Mouse (Mus musculus) intestine, embryonic 15.5 days (tissue): ENCODE measurements at regions not wholly inside any gene's neighbourhood (a gene's known extent, or its start where the extent isn't known, plus 50 kb on each side); places are given as distances from the start of the nearest gene placed in this dataset.
A peak's percentile ranks its signal among the peaks of the same experiment; 100 is the strongest.

Experiments used
- ATAC-seq: fragments of 200-750 bp; cut with Nextera tagmentation; 2 replicates; pipeline ENCODE4 v1.8.0; 2017; ENCODE audit warnings: moderate TSS enrichment, moderate library complexity
- H3K27ac ChIP-seq: fragments of 300-500 bp; sonication (generic); 2 replicates; pipeline ENCODE4 v1.5.1; 2015; ENCODE audit warnings: mild to moderate bottlenecking, inconsistent platforms
- H3K27me3 ChIP-seq: fragments of 300-500 bp; sonication (generic); replicated peaks from 2 replicates; pipeline ENCODE4 v1.6.1; 2015; ENCODE audit warnings: inconsistent platforms
- H3K36me3 ChIP-seq: fragments of 300-500 bp; sonication (generic); 2 replicates; pipeline ENCODE4 v1.6.1; 2015; ENCODE audit warnings: inconsistent platforms
- H3K4me1 ChIP-seq: fragments of 300-500 bp; sonication (generic); replicated peaks from 2 replicates; pipeline ENCODE4 v1.6.1; 2015; ENCODE audit warnings: inconsistent platforms
- H3K4me2 ChIP-seq: fragments of 300-500 bp; sonication (generic); replicated peaks from 2 replicates; pipeline ENCODE4 v1.6.1; 2015; ENCODE audit warnings: mild to moderate bottlenecking, inconsistent platforms
- H3K4me3 ChIP-seq: fragments of 300-500 bp; sonication (generic); replicated peaks from 2 replicates; pipeline ENCODE4 v1.5.1; 2015; ENCODE audit warnings: inconsistent platforms
- H3K9ac ChIP-seq: fragments of 300-500 bp; sonication (generic); 2 replicates; pipeline ENCODE4 v1.6.1; 2015; ENCODE audit warnings: inconsistent platforms
- H3K9me3 ChIP-seq: fragments of 300-500 bp; sonication (generic); 2 replicates; pipeline ENCODE4 v1.6.1; 2016; ENCODE audit warnings: inconsistent platforms
- WGBS: fragments of 180-500 bp; shearing (Covaris S2); methylation state at CpG from one replicate; pipeline ENCODE4 v1.1.7; 2015; 5-methylcytosine and 5-hydroxymethylcytosine counted together

- H3K27ac ChIP-seq = no peak overlapping the region
- no peak overlapping the region for H3K9ac ChIP-seq
- H3K4me1 ChIP-seq = no peaks in the 10 kb centered on the region
- H3K36me3 ChIP-seq = no peaks in the 10 kb centered on the region
- H3K27me3 ChIP-seq = no peaks in the 10 kb centered on the region
- no peaks in the 10 kb centered on the region for H3K9me3 ChIP-seq
- peak overlapping the region; percentile 22; the same call in 1 of the 2 replicates for H3K4me2 ChIP-seq
- no peak; the same call in 1 of the 2 replicates for ATAC-seq
- WGBS = 47% methylated on average over 15 of the region's 15 CpGs
- no peak overlapping the region for H3K4me3 ChIP-seq
These were observed 236.4 kb downstream of the Gm12728 start for GRCm38 (mm10) chr4:106025966-106026637.

GRCm38 (mm10) chr4:106040376-106040775 is 250.7 kb downstream of the Gm12728 start:
- no peak for ATAC-seq
- Histone ChIP-seq H3K27ac (no peak overlapping the region), H3K9me3 (no peaks in the 10 kb centered on the region), H3K4me2 (no peak overlapping the region), H3K27me3 (no peaks in the 10 kb centered on the region), H3K4me1 (no peaks in the 10 kb centered on the region), H3K4me3 (no peak overlapping the region), H3K9ac (no peak overlapping the region), H3K36me3 (no peaks in the 10 kb centered on the region)
- 61% methylated on average over 7 of the region's 7 CpGs for WGBS

- 37% methylated on average over 3 of the region's 3 CpGs for WGBS
- no peaks in the 10 kb centered on the region for H3K36me3 ChIP-seq
- H3K27me3 ChIP-seq = no peaks in the 10 kb centered on the region
- H3K27ac ChIP-seq = no peak overlapping the region
- H3K4me1 ChIP-seq = no peaks in the 10 kb centered on the region
- peak; percentile 79 for ATAC-seq
- H3K4me3 ChIP-seq = no peak overlapping the region
- no peaks in the 10 kb centered on the region for H3K9me3 ChIP-seq
- no peak overlapping the region for H3K9ac ChIP-seq
- H3K4me2 ChIP-seq = no peak overlapping the region
These were observed 252.8 kb downstream of the Gm12728 start for GRCm38 (mm10) chr4:106042456-106042855.

- no peak for ATAC-seq
- Histone ChIP-seq H3K9me3 (no peaks in the 10 kb centered on the region), H3K4me1 (no peaks in the 10 kb centered on the region), H3K36me3 (no peaks in the 10 kb centered on the region), H3K9ac (no peak overlapping the region), H3K4me3 (no peak overlapping the region), H3K4me2 (no peak overlapping the region), H3K27ac (no peak overlapping the region), H3K27me3 (no peaks in the 10 kb centered on the region)
- WGBS = 89% methylated on average over 9 of the region's 9 CpGs
These were observed 254.0 kb downstream of the Gm12728 start for GRCm38 (mm10) chr4:106043661-106044060.

DNA sequence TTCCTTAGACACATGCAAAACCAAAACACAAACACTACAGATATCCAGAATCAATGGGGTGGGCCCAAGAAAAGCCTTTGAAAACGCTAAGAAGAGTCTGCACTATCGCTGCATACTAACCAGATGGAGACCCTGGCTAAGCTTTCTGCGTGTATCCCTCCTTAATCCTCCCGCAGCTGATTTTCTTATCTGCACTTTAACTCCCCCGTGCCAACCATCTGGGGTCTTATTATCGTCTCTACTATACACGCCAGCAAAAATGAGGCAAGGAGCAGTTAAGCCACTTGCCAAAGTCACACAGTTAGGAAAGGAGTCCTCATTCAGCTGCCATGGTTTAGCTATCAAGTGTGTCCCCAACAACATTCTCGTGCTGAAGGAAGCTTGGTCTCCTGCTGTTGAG is 258.4 kb downstream of the Gm12728 start:
- H3K27me3 ChIP-seq = no peaks in the 10 kb centered on the region
- no peak for ATAC-seq
- no peaks in the 10 kb centered on the region for H3K9me3 ChIP-seq
- H3K27ac ChIP-seq = no peak overlapping the region
- no peaks in the 10 kb centered on the region for H3K36me3 ChIP-seq
- 81% methylated on average over 8 of the region's 8 CpGs for WGBS
- no peak overlapping the region for H3K4me3 ChIP-seq
- no peak overlapping the region for H3K9ac ChIP-seq
- H3K4me1 ChIP-seq = peaks cover 8% of the 10 kb centered on the region; the same call in 1 of the 2 replicates
- no peak overlapping the region for H3K4me2 ChIP-seq

DNA sequence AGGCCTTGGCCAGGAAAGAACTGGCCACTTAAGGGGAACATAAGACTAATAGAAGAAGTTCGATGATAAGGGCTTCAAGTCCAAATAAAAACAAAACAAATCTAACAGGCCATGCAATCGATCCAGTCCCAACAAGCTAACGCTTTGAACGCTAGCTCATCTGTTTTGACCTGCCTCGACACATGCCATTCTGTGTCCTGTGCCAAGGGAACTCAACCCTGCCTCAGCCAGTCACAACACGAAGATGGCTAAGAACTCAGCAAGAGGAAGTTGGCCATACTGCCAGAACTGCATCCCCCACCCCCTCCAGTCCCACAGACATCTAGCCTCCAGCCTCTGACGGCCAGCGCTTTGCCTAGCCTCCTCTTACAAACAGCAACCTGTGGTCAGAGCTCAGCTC is 259.1 kb downstream of the Gm12728 start:
- no peak overlapping the region for H3K4me3 ChIP-seq
- H3K9ac ChIP-seq = no peak overlapping the region
- no peak for ATAC-seq
- H3K9me3 ChIP-seq = no peaks in the 10 kb centered on the region
- H3K27ac ChIP-seq = no peak overlapping the region
- no peaks in the 10 kb centered on the region for H3K36me3 ChIP-seq
- H3K27me3 ChIP-seq = no peaks in the 10 kb centered on the region
- H3K4me1 ChIP-seq = peaks cover 12% of the 10 kb centered on the region; the same call in 1 of the 2 replicates
- no peak overlapping the region for H3K4me2 ChIP-seq
- 84% methylated on average over 8 of the region's 8 CpGs for WGBS

DNA sequence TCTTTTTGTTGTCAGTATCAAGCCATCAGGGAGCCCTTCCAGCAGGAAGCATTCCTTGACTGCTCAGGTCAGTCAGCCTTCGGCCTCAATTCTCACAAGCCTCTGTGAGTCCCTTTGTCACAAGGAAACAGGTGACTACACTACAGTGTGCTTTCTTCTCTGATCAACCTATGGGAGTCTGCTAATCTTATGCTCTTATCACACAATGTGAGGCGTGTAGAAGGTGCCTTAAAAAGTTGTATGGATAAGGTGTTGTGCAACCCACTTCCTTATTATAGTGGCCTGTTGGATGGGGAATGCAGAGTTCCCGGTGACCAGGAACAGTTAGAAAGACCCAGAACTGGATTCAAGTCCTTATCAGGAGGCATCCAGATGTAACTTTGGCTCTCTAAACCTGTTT is 260.2 kb downstream of the Gm12728 start:
- Histone ChIP-seq H3K27me3 (no peaks in the 10 kb centered on the region), H3K9me3 (no peaks in the 10 kb centered on the region), H3K36me3 (no peaks in the 10 kb centered on the region), H3K9ac (no peak overlapping the region), H3K4me3 (no peak overlapping the region), H3K4me2 (no peak overlapping the region), H3K27ac (peak overlapping the region; percentile 76), H3K4me1 (peaks cover 12% of the 10 kb centered on the region; the same call in 1 of the 2 replicates)
- 48% methylated on average over 3 of the region's 3 CpGs for WGBS
- ATAC-seq = peak; percentile 96

- peak; percentile 90 for ATAC-seq
- no peak overlapping the region for H3K4me2 ChIP-seq
- H3K4me1 ChIP-seq = peaks cover 12% of the 10 kb centered on the region; the same call in 1 of the 2 replicates
- H3K27ac ChIP-seq = peak overlapping the region; percentile 76
- no peaks in the 10 kb centered on the region for H3K27me3 ChIP-seq
- H3K9me3 ChIP-seq = no peaks in the 10 kb centered on the region
- H3K4me3 ChIP-seq = no peak overlapping the region
- H3K9ac ChIP-seq = no peak overlapping the region
- 40% methylated on average over 3 of the region's 3 CpGs for WGBS
- H3K36me3 ChIP-seq = no peaks in the 10 kb centered on the region
These were observed 260.6 kb downstream of the Gm12728 start for GRCm38 (mm10) chr4:106050297-106050696.

- Histone ChIP-seq H3K4me3 (no peak overlapping the region), H3K4me1 (peaks cover 12% of the 10 kb centered on the region; the same call in 1 of the 2 replicates), H3K9ac (no peak overlapping the region), H3K9me3 (no peaks in the 10 kb centered on the region), H3K36me3 (no peaks in the 10 kb centered on the region), H3K27me3 (no peaks in the 10 kb centered on the region), H3K27ac (no peak overlapping the region), H3K4me2 (no peak overlapping the region)
- no peak for ATAC-seq
- 36% methylated on average over 9 of the region's 9 CpGs for WGBS
These were observed 262.5 kb upstream of the Usp24 start for GRCm38 (mm10) chr4:106053496-106053895.

DNA sequence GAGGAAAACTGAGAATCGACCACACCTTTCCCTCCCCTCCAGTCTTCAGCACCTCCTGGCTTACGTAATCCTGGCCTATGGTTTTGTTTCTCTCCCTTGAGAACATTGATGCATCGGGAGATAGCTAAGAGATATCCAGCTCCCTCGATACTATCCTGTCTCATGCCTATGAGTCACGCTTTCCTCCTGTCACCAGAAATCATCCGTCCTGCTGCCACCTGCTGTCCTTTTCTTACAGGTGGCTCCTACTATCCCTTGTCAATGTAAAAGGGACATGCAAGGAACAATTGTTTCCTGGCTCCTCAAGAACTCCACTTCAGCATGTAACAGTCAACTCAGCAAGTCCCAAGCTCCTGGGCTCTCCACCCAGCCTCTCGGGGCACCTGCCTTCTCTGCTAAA is 261.7 kb upstream of the Usp24 start:
- no peak for ATAC-seq
- Histone ChIP-seq H3K36me3 (no peaks in the 10 kb centered on the region), H3K9me3 (no peaks in the 10 kb centered on the region), H3K27ac (no peak overlapping the region), H3K4me2 (no peak overlapping the region), H3K4me1 (peaks cover 12% of the 10 kb centered on the region; the same call in 1 of the 2 replicates), H3K9ac (no peak overlapping the region), H3K4me3 (no peak overlapping the region), H3K27me3 (no peaks in the 10 kb centered on the region)
- WGBS = 65% methylated on average over 7 of the region's 7 CpGs

GRCm38 (mm10) chr4:106062651-106063050 is 253.4 kb upstream of the Usp24 start:
- no peaks in the 10 kb centered on the region; the same call in 1 of the 2 replicates for H3K4me1 ChIP-seq
- no peak overlapping the region for H3K4me2 ChIP-seq
- no peaks in the 10 kb centered on the region for H3K9me3 ChIP-seq
- no peak for ATAC-seq
- no peaks in the 10 kb centered on the region for H3K36me3 ChIP-seq
- 78% methylated on average over 12 of the region's 12 CpGs for WGBS
- H3K27ac ChIP-seq = no peak overlapping the region
- no peak overlapping the region for H3K9ac ChIP-seq
- H3K4me3 ChIP-seq = no peak overlapping the region
- H3K27me3 ChIP-seq = no peaks in the 10 kb centered on the region

DNA sequence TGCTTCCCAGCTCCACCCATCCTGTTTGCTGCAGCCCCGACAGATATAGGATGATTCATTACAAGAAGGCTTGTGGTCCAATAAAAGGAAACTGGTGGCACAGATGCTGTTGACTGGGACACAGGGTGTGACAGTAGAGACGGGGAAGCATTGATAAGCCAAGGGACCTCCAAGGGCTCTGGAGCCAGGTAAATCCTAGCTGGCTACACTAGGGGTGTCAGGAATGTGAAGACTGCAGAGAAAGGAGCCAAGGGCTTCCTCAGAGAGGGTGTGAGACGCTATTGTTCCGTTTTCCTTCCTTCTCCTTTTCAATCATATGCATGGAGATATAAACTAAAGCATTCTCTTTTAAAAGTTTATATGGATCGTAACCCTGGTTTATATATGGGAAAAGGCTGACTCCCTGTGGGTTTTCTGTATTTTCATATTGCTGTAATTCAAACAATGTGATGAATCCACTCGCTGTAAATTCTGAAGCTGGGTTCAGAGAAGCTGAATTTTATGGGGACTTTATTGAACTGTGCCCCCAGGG is 252.1 kb upstream of the Usp24 start:
- no peaks in the 10 kb centered on the region for H3K9me3 ChIP-seq
- 42% methylated on average over 6 of the region's 6 CpGs for WGBS

GRCm38 (mm10) chr4:106067023-106067422 is 249.0 kb upstream of the Usp24 start:
- Histone ChIP-seq H3K4me3 (no peak overlapping the region), H3K27ac (no peak overlapping the region; the same call in 1 of the 2 replicates), H3K4me2 (no peak overlapping the region), H3K9ac (no peak overlapping the region), H3K36me3 (no peaks in the 10 kb centered on the region), H3K4me1 (no peaks in the 10 kb centered on the region; the same call in 1 of the 2 replicates), H3K9me3 (no peaks in the 10 kb centered on the region), H3K27me3 (no peaks in the 10 kb centered on the region)
- WGBS = 62% methylated on average over 9 of the region's 9 CpGs
- ATAC-seq = peak; percentile 70

More for the DNA sequence above, 252.1 kb upstream of the Usp24 start:
- H3K36me3 ChIP-seq = no peaks in the 10 kb centered on the region
- no peak overlapping the region for H3K9ac ChIP-seq
- no peak overlapping the region for H3K4me2 ChIP-seq
- H3K4me1 ChIP-seq = no peaks in the 10 kb centered on the region; the same call in 1 of the 2 replicates
- no peak overlapping the region for H3K4me3 ChIP-seq
- no peak for ATAC-seq
- no peaks in the 10 kb centered on the region for H3K27me3 ChIP-seq
- no peak overlapping the region for H3K27ac ChIP-seq
